Mouse (Mus musculus) olfactory bulb, adult 2 months (tissue): Measurements from ENCODE around the gene Gkap1.

Experiments
- CTCF ChIP-seq: fragments of 200-500 bp; IDR thresholded peaks from 2 replicates; pipeline ENCODE4 v1.5.1; 2012; ENCODE audit warnings: low read depth, mild to moderate bottlenecking, low read length, moderate library complexity; ENCODE audit not compliant: insufficient read depth
- POLR2A ChIP-seq: fragments of 200-500 bp; IDR thresholded peaks from 2 replicates; pipeline ENCODE4 v1.6.1; 2012; ENCODE audit warnings: mild to moderate bottlenecking, low read depth, low read length, moderate library complexity; ENCODE audit not compliant: insufficient read depth

DNA sequence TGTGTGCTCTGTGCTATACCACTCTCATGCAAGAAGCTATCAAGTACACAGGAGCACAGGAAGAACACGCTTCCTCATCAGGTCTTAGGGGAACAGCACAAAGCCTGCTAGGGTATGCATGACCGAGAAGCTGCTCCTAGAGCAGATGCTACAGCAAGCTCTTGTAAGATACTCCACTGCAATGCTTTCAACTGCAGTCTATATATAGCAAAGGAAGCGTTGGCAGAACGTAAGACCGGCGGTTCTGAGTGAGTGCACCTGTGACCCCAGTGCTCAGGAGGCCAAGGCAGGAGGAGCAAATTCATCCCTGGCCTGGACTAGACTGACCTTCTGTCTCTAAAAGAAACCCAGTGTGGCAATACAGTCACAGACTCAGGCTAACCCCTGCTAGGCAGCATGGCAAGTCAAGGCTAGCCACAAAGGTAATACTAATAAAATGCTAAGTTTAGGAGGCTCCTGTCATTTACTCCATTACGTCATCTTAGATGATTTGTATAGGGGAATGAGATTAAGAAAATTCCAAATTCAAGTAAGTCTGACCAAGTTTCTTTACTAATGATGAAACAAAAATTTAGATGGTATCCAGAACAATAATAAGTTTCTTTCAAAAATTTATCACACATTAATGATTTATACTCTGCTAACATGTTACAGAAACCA, 77.4 kb downstream of the Gkap1 start:
- TF ChIP-seq CTCF, result no peak
- no peak for TF ChIP-seq POLR2A
